Mouse (Mus musculus): ENCODE measurements around the gene Olfr1228. TPM values are rescaled to one million over a fixed set of nuclear protein-coding genes. Genes with fewer than 3 reads are reported as not detected.

Olfr1228 gene
- polyA plus RNA-seq (2014; fragmentation: Nextera tagmentation; extraction: Ambion mirVana): not detected in 2 replicates

DNA sequence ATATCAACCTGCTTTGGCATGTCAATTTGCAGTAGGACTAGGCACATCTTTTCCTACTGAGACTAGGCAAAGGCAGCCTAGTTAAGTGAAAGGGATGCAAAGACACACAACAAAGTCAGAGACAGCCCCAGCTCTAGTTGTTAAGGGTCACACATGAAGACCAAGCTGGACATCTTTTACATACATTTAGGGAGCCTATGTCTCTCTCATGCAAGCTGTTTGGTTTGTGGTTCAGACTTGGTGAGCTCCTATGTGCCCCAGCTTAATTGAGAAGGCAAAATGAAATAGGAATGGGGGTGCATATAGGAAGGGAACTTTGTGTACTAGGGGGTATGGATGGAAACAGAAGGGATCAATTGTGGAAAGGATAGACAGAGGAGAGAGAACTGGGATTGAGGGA, at the start of gene Olfr1228:
TSS of gene Olfr1228 (minus strand) at position 101 of the 400 bp plus-strand sequence.
- no peak for ATAC-seq (ENCODE audit: low FRiP score)
- Histone ChIP-seq H3K4me2 (replicated peaks; ENCODE audit: low read depth, low read length) (no peak within 1 kb of the TSS), H3K27me3 (ENCODE audit: control insufficient read depth, insufficient read depth, low read length) (no peaks in the 10 kb centered on the region), H3K9me3 (ENCODE audit: control insufficient read depth, low read length) (no peaks in the 10 kb centered on the region), H3K27ac (ENCODE audit: low read depth, low read length) (no peak within 1 kb of the TSS), H3K9ac (ENCODE audit: low read depth, low read length) (no peak within 1 kb of the TSS), H3K4me1 (replicated peaks; ENCODE audit: control insufficient read depth, insufficient read depth, low read length) (no peaks in the 10 kb centered on the region), H3K4me3 (ENCODE audit: low read depth, low read length) (no peak within 1 kb of the TSS), H3K36me3 (ENCODE audit: control insufficient read depth, insufficient read depth, low read length) (no peaks in the 10 kb centered on the region)
- DNase-seq (ENCODE audit: low spot score): no peak

DNA sequence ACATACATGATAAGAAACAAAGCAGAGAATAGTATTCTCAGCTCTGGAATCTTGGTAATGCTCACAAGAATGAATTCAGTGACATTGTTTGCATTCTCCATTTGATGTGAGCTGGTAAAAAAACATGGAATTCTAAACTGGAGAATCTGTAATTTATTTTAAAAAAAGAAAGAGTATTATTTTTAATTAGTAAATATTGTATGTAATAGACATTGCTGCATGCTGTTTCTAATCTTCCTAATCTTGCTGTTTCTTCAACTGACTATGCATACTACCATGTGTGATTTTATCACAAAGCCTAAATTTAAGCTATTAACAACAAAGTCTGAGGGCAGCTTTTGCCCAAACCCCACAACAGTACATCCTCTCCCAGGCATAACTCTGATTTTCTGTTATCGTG, 43.3 kb upstream of the Olfr1228 start, which contains the start of gene Olfr1230:
TSS of gene Olfr1230 (minus strand) at position 101 of the 400 bp plus-strand sequence.
- DNase-seq (ENCODE audit: low spot score) (no peak), ATAC-seq (ENCODE audit: low FRiP score) (no peak)
- Histone ChIP-seq H3K9me3 (ENCODE audit: control insufficient read depth, low read length) (no peaks in the 10 kb centered on the region), H3K9ac (ENCODE audit: low read depth, low read length) (no peak within 1 kb of the TSS), H3K27me3 (ENCODE audit: control insufficient read depth, insufficient read depth, low read length) (no peaks in the 10 kb centered on the region), H3K4me1 (replicated peaks; ENCODE audit: control insufficient read depth, insufficient read depth, low read length) (no peaks in the 10 kb centered on the region), H3K27ac (ENCODE audit: low read depth, low read length) (no peak within 1 kb of the TSS), H3K4me3 (ENCODE audit: low read depth, low read length) (no peak within 1 kb of the TSS), H3K4me2 (replicated peaks; ENCODE audit: low read depth, low read length) (no peak within 1 kb of the TSS), H3K36me3 (ENCODE audit: control insufficient read depth, insufficient read depth, low read length) (no peaks in the 10 kb centered on the region)
- WGBS: 89% methylated on average over 1 of the region's 1 CpGs

DNA sequence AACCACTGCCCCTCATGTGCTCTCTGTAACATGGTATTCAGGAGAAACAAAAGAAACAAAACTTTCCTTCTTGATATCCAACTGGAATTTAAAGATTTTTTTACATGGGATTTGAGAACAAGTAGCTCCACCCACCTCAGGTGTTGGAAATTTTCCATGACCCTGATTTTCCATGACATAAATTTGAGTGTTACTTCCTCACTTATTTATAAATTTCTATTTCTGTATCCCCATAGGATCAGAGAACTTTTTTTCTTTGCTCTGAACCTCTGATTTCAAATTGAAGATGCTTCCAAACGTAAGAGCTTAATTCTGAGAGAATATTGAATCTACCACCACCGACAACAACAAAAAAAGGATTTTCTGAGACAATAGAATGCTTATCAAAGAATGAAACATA, 34.1 kb upstream of the Olfr1228 start, which contains the start of gene Olfr1229:
TSS of gene Olfr1229 (minus strand) at position 101 of the 400 bp plus-strand sequence.
- H3K27me3 ChIP-seq (ENCODE audit: control insufficient read depth, insufficient read depth, low read length): no peaks in the 10 kb centered on the region
- DNase-seq (ENCODE audit: low spot score): no peak
- WGBS: 86% methylated on average over 2 of the region's 2 CpGs
- H3K4me1 ChIP-seq (replicated peaks; ENCODE audit: control insufficient read depth, insufficient read depth, low read length): no peaks in the 10 kb centered on the region
- H3K9ac ChIP-seq (ENCODE audit: low read depth, low read length): no peak within 1 kb of the TSS
- H3K4me2 ChIP-seq (replicated peaks; ENCODE audit: low read depth, low read length): no peak within 1 kb of the TSS
- no peaks in the 10 kb centered on the region for H3K9me3 ChIP-seq (ENCODE audit: control insufficient read depth, low read length)
- no peak within 1 kb of the TSS for H3K27ac ChIP-seq (ENCODE audit: low read depth, low read length)
- no peaks in the 10 kb centered on the region for H3K36me3 ChIP-seq (ENCODE audit: control insufficient read depth, insufficient read depth, low read length)
- ATAC-seq (ENCODE audit: low FRiP score): no peak
- no peak within 1 kb of the TSS for H3K4me3 ChIP-seq (ENCODE audit: low read depth, low read length)

DNA sequence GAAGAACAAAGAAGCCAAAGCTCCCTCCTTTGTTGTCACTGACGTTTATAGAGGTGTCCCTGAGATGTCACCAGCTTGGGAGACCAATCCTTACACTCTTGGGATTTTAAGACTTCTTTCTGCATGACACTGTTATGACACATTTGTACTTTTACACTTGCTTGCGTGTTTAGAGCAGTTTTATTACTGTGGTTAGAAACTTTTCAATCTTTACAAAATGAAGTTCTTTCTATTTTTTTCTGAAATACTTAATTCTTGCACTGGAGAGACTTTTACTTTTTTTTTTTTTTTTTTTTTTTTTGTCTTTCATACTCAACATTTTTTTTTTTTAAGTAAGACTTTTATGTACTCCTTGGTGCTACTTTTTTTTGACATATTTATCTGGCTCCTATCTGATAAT, 53.9 kb downstream of the Olfr1228 start, which contains the start of gene Olfr1226:
TSS of gene Olfr1226 (minus strand) at position 101 of the 400 bp plus-strand sequence.
- Histone ChIP-seq H3K4me2 (replicated peaks; ENCODE audit: low read depth, low read length) (no peak within 1 kb of the TSS), H3K9me3 (ENCODE audit: control insufficient read depth, low read length) (no peaks in the 10 kb centered on the region), H3K27ac (ENCODE audit: low read depth, low read length) (no peak within 1 kb of the TSS), H3K4me1 (replicated peaks; ENCODE audit: control insufficient read depth, insufficient read depth, low read length) (no peaks in the 10 kb centered on the region), H3K27me3 (ENCODE audit: control insufficient read depth, insufficient read depth, low read length) (no peaks in the 10 kb centered on the region), H3K9ac (ENCODE audit: low read depth, low read length) (no peak within 1 kb of the TSS), H3K4me3 (ENCODE audit: low read depth, low read length) (no peak within 1 kb of the TSS), H3K36me3 (ENCODE audit: control insufficient read depth, insufficient read depth, low read length) (no peaks in the 10 kb centered on the region)
- DNase-seq (ENCODE audit: low spot score) (no peak), ATAC-seq (ENCODE audit: low FRiP score) (no peak)
- WGBS: 59% methylated on average over 2 of the region's 2 CpGs

Other genes starting within 250 kb of the Olfr1228 start
- not detected in 2 replicates for gene Olfr1215, start 247.1 kb downstream of the Olfr1228 start, polyA plus RNA-seq (2014; fragmentation: Nextera tagmentation; extraction: Ambion mirVana)
- not detected in 2 replicates for gene Olfr1216, start 235.7 kb downstream of the Olfr1228 start, polyA plus RNA-seq (2014; fragmentation: Nextera tagmentation; extraction: Ambion mirVana)
- not detected in 2 replicates for gene Olfr1217, start 222.0 kb downstream of the Olfr1228 start, polyA plus RNA-seq (2014; fragmentation: Nextera tagmentation; extraction: Ambion mirVana)
- gene Olfr1218, start 192.9 kb downstream of the Olfr1228 start, polyA plus RNA-seq (2014; fragmentation: Nextera tagmentation; extraction: Ambion mirVana): not detected in 2 replicates
- not detected in 2 replicates for gene Olfr1219, start 170.5 kb downstream of the Olfr1228 start, polyA plus RNA-seq (2014; fragmentation: Nextera tagmentation; extraction: Ambion mirVana)
- gene Olfr1220, start 147.2 kb downstream of the Olfr1228 start, polyA plus RNA-seq (2014; fragmentation: Nextera tagmentation; extraction: Ambion mirVana): not detected in 2 replicates
- gene Olfr1221, start 136.8 kb downstream of the Olfr1228 start, polyA plus RNA-seq (2014; fragmentation: Nextera tagmentation; extraction: Ambion mirVana): not detected in 2 replicates
- not detected in 2 replicates for gene Olfr1222, start 121.0 kb downstream of the Olfr1228 start, polyA plus RNA-seq (2014; fragmentation: Nextera tagmentation; extraction: Ambion mirVana)
- gene Olfr1223, start 102.5 kb downstream of the Olfr1228 start, polyA plus RNA-seq (2014; fragmentation: Nextera tagmentation; extraction: Ambion mirVana): not detected in 2 replicates
- gene Olfr1224-ps1, start 90.0 kb downstream of the Olfr1228 start, polyA plus RNA-seq (2014; fragmentation: Nextera tagmentation; extraction: Ambion mirVana): not detected in 2 replicates
- gene Olfr1225, start 79.4 kb downstream of the Olfr1228 start, polyA plus RNA-seq (2014; fragmentation: Nextera tagmentation; extraction: Ambion mirVana): not detected in 2 replicates
- not detected in 2 replicates for gene Olfr1226, start 54.0 kb downstream of the Olfr1228 start, polyA plus RNA-seq (2014; fragmentation: Nextera tagmentation; extraction: Ambion mirVana)
- gene Olfr1229, start 34.0 kb upstream of the Olfr1228 start, polyA plus RNA-seq (2014; fragmentation: Nextera tagmentation; extraction: Ambion mirVana): not detected in 2 replicates
- gene Olfr1230, start 43.2 kb upstream of the Olfr1228 start, polyA plus RNA-seq (2014; fragmentation: Nextera tagmentation; extraction: Ambion mirVana): not detected in 2 replicates
- gene Olfr1231, start 53.0 kb upstream of the Olfr1228 start, polyA plus RNA-seq (2014; fragmentation: Nextera tagmentation; extraction: Ambion mirVana): not detected in 2 replicates
- not detected in 2 replicates for gene Olfr1232, start 75.6 kb upstream of the Olfr1228 start, polyA plus RNA-seq (2014; fragmentation: Nextera tagmentation; extraction: Ambion mirVana)
- gene Olfr1233, start 88.3 kb upstream of the Olfr1228 start, polyA plus RNA-seq (2014; fragmentation: Nextera tagmentation; extraction: Ambion mirVana): not detected in 2 replicates
- gene Olfr1234, start 110.8 kb upstream of the Olfr1228 start, polyA plus RNA-seq (2014; fragmentation: Nextera tagmentation; extraction: Ambion mirVana): not detected in 2 replicates
- gene Olfr1238, start 155.6 kb upstream of the Olfr1228 start, polyA plus RNA-seq (2014; fragmentation: Nextera tagmentation; extraction: Ambion mirVana): not detected in 2 replicates
- not detected in 2 replicates for gene Olfr1239, start 166.3 kb upstream of the Olfr1228 start, polyA plus RNA-seq (2014; fragmentation: Nextera tagmentation; extraction: Ambion mirVana)
- gene Olfr1240, start 188.9 kb upstream of the Olfr1228 start, polyA plus RNA-seq (2014; fragmentation: Nextera tagmentation; extraction: Ambion mirVana): not detected in 2 replicates
- not detected in 2 replicates for gene Olfr1241, start 233.1 kb upstream of the Olfr1228 start, polyA plus RNA-seq (2014; fragmentation: Nextera tagmentation; extraction: Ambion mirVana)
- not detected in 2 replicates for gene Olfr1242, start 244.3 kb upstream of the Olfr1228 start, polyA plus RNA-seq (2014; fragmentation: Nextera tagmentation; extraction: Ambion mirVana)

All from hindbrain, embryonic 11.5 days (tissue).